Mouse (Mus musculus) embryo, embryonic 10.5 days (tissue): ENCODE measurements around the gene Wdr19.
"Not testable (repeated sequence)": the region's sequence is repeated elsewhere in the genome, so short reads cannot be mapped to it uniquely, and the experiment has no call there.

ENCODE experiments used
- DNase-seq: peaks from one replicate; pipeline ENCODE4 v3.0.0-alpha.2; 2015; ENCODE audit warnings: low spot score

Gene Wdr19

GRCm38 (mm10) chr5:65299623-65300022 is 100.1 kb downstream of the Wdr19 start:
- not testable (repeated sequence) for DNase-seq

GRCm38 (mm10) chr5:65300121-65300520 is 100.6 kb downstream of the Wdr19 start:
- DNase-seq = no peak

GRCm38 (mm10) chr5:65305516-65305915 is 106.0 kb downstream of the Wdr19 start:
- DNase-seq = no peak

DNA sequence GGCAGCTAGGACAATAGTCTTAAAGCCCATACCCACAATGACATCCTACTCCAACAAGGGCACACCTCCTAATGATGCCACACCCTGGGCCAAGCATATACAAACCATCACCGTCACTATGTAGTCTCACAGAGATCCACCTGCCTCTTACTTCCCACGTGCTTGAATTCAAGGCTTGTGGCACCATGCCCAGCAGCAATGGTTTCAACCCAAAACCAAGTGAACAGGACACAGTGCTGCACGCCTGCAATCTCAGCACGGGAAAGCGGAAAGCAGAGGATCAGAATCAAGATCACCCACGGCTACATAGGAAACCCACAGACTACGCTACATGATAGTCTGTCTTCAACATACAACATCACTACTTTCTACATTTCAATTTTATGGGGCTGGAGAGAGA is 108.7 kb downstream of the Wdr19 start:
- no peak for DNase-seq

- DNase-seq = no peak
Observed at GRCm38 (mm10) chr5:65308866-65309265, 109.4 kb downstream of the Wdr19 start.
